Mouse (Mus musculus): Measurements from ENCODE around the gene Cx3cr1. TPM values are rescaled to one million over a fixed set of nuclear protein-coding genes. Genes with fewer than 3 reads are reported as not detected.

Gene Cx3cr1
- polyA plus RNA-seq, 1 experiment from 2014 or later = 8.9 TPM

GRCm38 (mm10) chr9:119925120-119925657 is 144.5 kb downstream of the Cx3cr1 start:
- ATAC-seq (ENCODE audit: insufficient number of reproducible peaks, insufficient read depth, low FRiP score, low TSS enrichment, low read depth) = no peak
- H3K27me3 ChIP-seq = no peaks in the 10 kb centered on the region
- no peak overlapping the region for H3K27ac ChIP-seq
- H3K36me3 ChIP-seq = peaks cover 94% of the 10 kb centered on the region
- no peak overlapping the region for H3K4me3 ChIP-seq
- 91% methylated on average over 16 of the region's 16 CpGs for WGBS
- no peak overlapping the region for H3K9ac ChIP-seq
- H3K4me2 ChIP-seq = no peak overlapping the region
- no peaks in the 10 kb centered on the region for H3K4me1 ChIP-seq
- H3K9me3 ChIP-seq = no peaks in the 10 kb centered on the region

DNA sequence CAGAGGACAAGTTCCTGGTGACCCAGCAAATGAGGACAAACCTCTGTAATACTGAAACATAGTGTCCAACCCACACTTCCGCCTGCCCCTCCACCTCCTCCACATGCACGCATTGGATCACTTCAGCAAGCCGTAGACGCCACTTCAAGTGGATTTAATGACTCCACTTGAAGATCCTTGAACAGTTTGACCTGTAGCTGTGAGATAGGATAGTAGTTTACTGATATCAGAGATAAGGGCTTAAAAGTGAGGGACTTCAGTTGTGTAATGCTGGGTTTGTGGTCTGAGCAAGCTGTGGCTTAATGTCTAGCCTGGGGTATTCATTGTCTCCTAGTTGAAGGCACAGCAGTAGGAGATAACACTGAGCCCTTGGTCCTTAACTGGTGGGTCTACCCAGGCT is 146.2 kb downstream of the Cx3cr1 start:
- Histone ChIP-seq H3K4me2 (no peak overlapping the region), H3K36me3 (peaks cover 94% of the 10 kb centered on the region), H3K27me3 (no peaks in the 10 kb centered on the region), H3K27ac (no peak overlapping the region), H3K4me1 (no peaks in the 10 kb centered on the region), H3K9me3 (no peaks in the 10 kb centered on the region), H3K4me3 (no peak overlapping the region), H3K9ac (no peak overlapping the region)
- ATAC-seq (ENCODE audit: insufficient number of reproducible peaks, insufficient read depth, low FRiP score, low TSS enrichment, low read depth) = no peak
- 92% methylated on average over 4 of the region's 4 CpGs for WGBS

- no peaks in the 10 kb centered on the region for H3K9me3 ChIP-seq
- no peaks in the 10 kb centered on the region for H3K4me1 ChIP-seq
- H3K27ac ChIP-seq = no peak overlapping the region
- no peak overlapping the region for H3K4me3 ChIP-seq
- H3K36me3 ChIP-seq = peaks cover 88% of the 10 kb centered on the region
- no peaks in the 10 kb centered on the region for H3K27me3 ChIP-seq
- no peak for ATAC-seq (ENCODE audit: insufficient number of reproducible peaks, insufficient read depth, low FRiP score, low TSS enrichment, low read depth)
- H3K9ac ChIP-seq = no peak overlapping the region
- H3K4me2 ChIP-seq = no peak overlapping the region
- WGBS = 70% methylated on average over 1 of the region's 1 CpGs
Measured at GRCm38 (mm10) chr9:119919858-119920257, 149.8 kb downstream of the Cx3cr1 start.

DNA sequence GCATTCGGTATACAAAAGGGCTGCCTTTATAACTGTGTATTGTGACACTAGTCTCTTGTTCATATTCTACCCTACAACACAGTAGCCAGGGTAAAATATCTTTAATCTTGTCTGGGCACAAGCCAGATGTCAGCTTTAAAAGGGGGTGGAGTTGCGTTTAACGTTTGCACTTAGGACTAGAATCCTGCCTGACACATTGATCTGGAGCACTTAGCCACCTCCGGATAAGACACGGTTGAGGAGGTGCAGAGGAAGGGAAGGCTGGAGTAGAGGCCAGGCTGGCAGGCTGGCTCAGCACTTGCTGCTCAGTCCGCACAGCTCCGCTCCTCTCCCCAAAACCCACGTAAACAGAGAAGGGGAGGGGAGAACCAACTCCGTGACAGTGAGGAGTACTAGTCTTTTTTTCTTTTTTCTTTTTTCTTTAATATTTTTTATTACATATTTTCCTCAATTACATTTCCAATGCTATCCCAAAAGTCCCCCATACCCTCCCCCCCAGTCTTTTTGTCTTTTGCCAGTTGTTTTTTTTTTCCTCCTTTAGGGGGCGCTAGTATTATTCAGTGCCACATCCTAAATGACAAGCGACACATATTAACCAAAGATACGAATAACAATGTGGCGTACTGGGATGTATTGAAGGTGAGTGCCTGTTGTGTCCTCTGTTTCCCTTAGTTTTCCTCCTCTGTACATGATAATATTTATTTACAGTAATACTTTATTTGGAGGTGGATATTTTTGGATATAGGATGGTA is 156.4 kb downstream of the Cx3cr1 start:
- Histone ChIP-seq H3K27ac (no peak overlapping the region), H3K36me3 (peaks cover 89% of the 10 kb centered on the region), H3K9ac (no peak overlapping the region), H3K4me3 (no peak overlapping the region), H3K9me3 (no peaks in the 10 kb centered on the region), H3K4me2 (no peak overlapping the region), H3K4me1 (no peaks in the 10 kb centered on the region), H3K27me3 (no peaks in the 10 kb centered on the region)
- ATAC-seq (ENCODE audit: insufficient number of reproducible peaks, insufficient read depth, low FRiP score, low TSS enrichment, low read depth) = no peak
- WGBS = 79% methylated on average over 13 of the region's 13 CpGs

DNA sequence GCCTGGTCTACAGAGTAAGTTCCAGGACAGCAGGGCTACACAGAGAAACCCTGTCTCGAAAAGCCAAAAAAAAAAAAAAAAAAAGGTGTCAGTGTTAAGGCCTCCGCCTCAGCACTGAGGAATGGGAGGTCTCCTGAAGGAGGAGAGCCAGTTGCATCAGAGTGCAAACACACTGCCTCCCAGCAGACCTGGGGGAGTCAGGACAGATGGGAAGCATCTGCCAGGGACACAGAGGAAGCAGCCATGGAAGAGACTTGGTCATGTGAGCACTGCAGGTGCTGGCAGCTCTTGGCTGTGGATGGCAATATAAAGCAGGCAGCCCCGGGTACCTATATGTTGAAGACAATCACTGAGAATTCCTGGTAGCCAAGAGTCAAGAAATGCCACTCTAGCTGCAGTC is 159.7 kb downstream of the Cx3cr1 start:
- ATAC-seq (ENCODE audit: insufficient number of reproducible peaks, insufficient read depth, low FRiP score, low TSS enrichment, low read depth) = no peak
- WGBS = 89% methylated on average over 3 of the region's 3 CpGs
- Histone ChIP-seq H3K36me3 (peaks cover 91% of the 10 kb centered on the region), H3K27ac (no peak overlapping the region), H3K4me1 (no peaks in the 10 kb centered on the region), H3K9ac (no peak overlapping the region), H3K4me3 (no peak overlapping the region), H3K9me3 (no peaks in the 10 kb centered on the region), H3K27me3 (no peaks in the 10 kb centered on the region), H3K4me2 (no peak overlapping the region)

- Histone ChIP-seq H3K27me3 (no peaks in the 10 kb centered on the region), H3K4me1 (no peaks in the 10 kb centered on the region), H3K4me2 (no peak overlapping the region), H3K27ac (no peak overlapping the region), H3K9ac (no peak overlapping the region), H3K36me3 (peaks cover 93% of the 10 kb centered on the region), H3K9me3 (no peaks in the 10 kb centered on the region), H3K4me3 (no peak overlapping the region)
- 99% methylated on average over 3 of the region's 3 CpGs for WGBS
- no peak for ATAC-seq (ENCODE audit: insufficient number of reproducible peaks, insufficient read depth, low FRiP score, low TSS enrichment, low read depth)
Measured at GRCm38 (mm10) chr9:119908708-119909107, 161.0 kb downstream of the Cx3cr1 start.

- Histone ChIP-seq H3K4me1 (no peaks in the 10 kb centered on the region), H3K9me3 (no peaks in the 10 kb centered on the region), H3K36me3 (peaks cover 56% of the 10 kb centered on the region), H3K4me3 (no peak overlapping the region), H3K9ac (no peak overlapping the region), H3K27me3 (no peaks in the 10 kb centered on the region), H3K27ac (no peak overlapping the region), H3K4me2 (no peak overlapping the region)
- WGBS = 82% methylated on average over 12 of the region's 12 CpGs
- ATAC-seq (ENCODE audit: insufficient number of reproducible peaks, insufficient read depth, low FRiP score, low TSS enrichment, low read depth) = no peak
Measured at GRCm38 (mm10) chr9:119902410-119903151, 167.1 kb downstream of the Cx3cr1 start.

- H3K27me3 ChIP-seq = no peaks in the 10 kb centered on the region
- H3K9me3 ChIP-seq = no peaks in the 10 kb centered on the region
- H3K9ac ChIP-seq = no peak overlapping the region
- peaks cover 27% of the 10 kb centered on the region for H3K36me3 ChIP-seq
- no peak overlapping the region for H3K27ac ChIP-seq
- ATAC-seq (ENCODE audit: insufficient number of reproducible peaks, insufficient read depth, low FRiP score, low TSS enrichment, low read depth) = no peak
- WGBS = 89% methylated on average over 2 of the region's 2 CpGs
- H3K4me3 ChIP-seq = no peak overlapping the region
- H3K4me1 ChIP-seq = peaks cover 11% of the 10 kb centered on the region
- H3K4me2 ChIP-seq = no peak overlapping the region
Measured at GRCm38 (mm10) chr9:119899446-119899845, 170.2 kb downstream of the Cx3cr1 start.

- Histone ChIP-seq H3K27ac (peak overlapping the region; percentile 86), H3K4me2 (peak overlapping the region; percentile 93), H3K4me3 (peak overlapping the region; percentile 95), H3K36me3 (no peaks in the 10 kb centered on the region), H3K9ac (peak overlapping the region; percentile 92), H3K27me3 (no peaks in the 10 kb centered on the region), H3K4me1 (peaks cover 15% of the 10 kb centered on the region), H3K9me3 (no peaks in the 10 kb centered on the region)
- WGBS = under 1% methylated on average over 71 of the region's 71 CpGs
- peak; percentile 70 for ATAC-seq (ENCODE audit: insufficient number of reproducible peaks, insufficient read depth, low FRiP score, low TSS enrichment, low read depth)
Measured at GRCm38 (mm10) chr9:119895040-119895721, 174.5 kb downstream of the Cx3cr1 start.

GRCm38 (mm10) chr9:119894339-119895009 is 175.2 kb downstream of the Cx3cr1 start, which contains the start of gene Wdr48:
Gene Wdr48, plus strand, starts transcription at chr9:119894878.
- Histone ChIP-seq H3K4me3 (peak within 1 kb of the TSS; percentile 95), H3K36me3 (no peaks in the 10 kb centered on the region), H3K9me3 (no peaks in the 10 kb centered on the region), H3K27ac (peak within 1 kb of the TSS; percentile 86), H3K4me2 (peak within 1 kb of the TSS; percentile 93), H3K27me3 (no peaks in the 10 kb centered on the region), H3K9ac (peak within 1 kb of the TSS; percentile 92), H3K4me1 (peaks cover 15% of the 10 kb centered on the region)
- WGBS = 4% methylated on average over 34 of the region's 34 CpGs
- ATAC-seq (ENCODE audit: insufficient number of reproducible peaks, insufficient read depth, low FRiP score, low TSS enrichment, low read depth) = peak; percentile 99

GRCm38 (mm10) chr9:119893881-119894280 is 175.8 kb downstream of the Cx3cr1 start:
- Histone ChIP-seq H3K4me1 (peaks cover 20% of the 10 kb centered on the region), H3K9ac (no peak overlapping the region; the same call in 1 of the 2 replicates), H3K4me2 (peak overlapping the region; percentile 93), H3K4me3 (peak overlapping the region; percentile 95; the same call in 1 of the 2 replicates), H3K9me3 (no peaks in the 10 kb centered on the region), H3K27ac (no peak overlapping the region), H3K36me3 (no peaks in the 10 kb centered on the region), H3K27me3 (no peaks in the 10 kb centered on the region)
- 81% methylated on average over 5 of the region's 5 CpGs for WGBS
- ATAC-seq (ENCODE audit: insufficient number of reproducible peaks, insufficient read depth, low FRiP score, low TSS enrichment, low read depth) = no peak
